Mouse (Mus musculus) right cerebral cortex, postnatal 10 days (tissue): Measurements from ENCODE around the gene Piezo1.

Source experiments
- DNase-seq, 2 experiments: peaks; one replicate each; pipeline ENCODE4 v3.0.0; 2021; ENCODE audit warnings: low spot score in 2 of 2

Piezo1 gene

GRCm38 (mm10) chr8:122571153-122571552 lies 20.0 kb upstream of the Piezo1 start:
- no peak for DNase-seq

GRCm38 (mm10) chr8:122569996-122570395 lies 18.9 kb upstream of the Piezo1 start:
- DNase-seq, result no peak

- DNase-seq, result no peak
Observed at GRCm38 (mm10) chr8:122569329-122569728, 18.2 kb upstream of the Piezo1 start.

GRCm38 (mm10) chr8:122568881-122569309 lies 17.8 kb upstream of the Piezo1 start:
- peak in 1 of 2 experiments; percentile 40 for DNase-seq

GRCm38 (mm10) chr8:122568109-122568504 lies 17.0 kb upstream of the Piezo1 start:
- DNase-seq, result no peak

GRCm38 (mm10) chr8:122567361-122568108 lies 16.4 kb upstream of the Piezo1 start, which contains the start of gene Cdt1:
Gene Cdt1, plus strand, starts transcription at chr8:122568015.
- DNase-seq, result peak; percentile 97

- DNase-seq, result peak in 1 of 2 experiments; percentile 43
Observed at GRCm38 (mm10) chr8:122566766-122567165, 15.6 kb upstream of the Piezo1 start.

- no peak for DNase-seq
Observed at GRCm38 (mm10) chr8:122564363-122565352, 13.5 kb upstream of the Piezo1 start.

GRCm38 (mm10) chr8:122561199-122561598 lies 10.1 kb upstream of the Piezo1 start:
- DNase-seq, result peak in 1 of 2 experiments; percentile 52

- no peak for DNase-seq
Observed at GRCm38 (mm10) chr8:122558671-122559349, 7.7 kb upstream of the Piezo1 start.

- DNase-seq, result no peak
Observed at GRCm38 (mm10) chr8:122557248-122558038, 6.3 kb upstream of the Piezo1 start.

- DNase-seq, result peak in 1 of 2 experiments; percentile 55
Observed at GRCm38 (mm10) chr8:122556030-122557009, 5.2 kb upstream of the Piezo1 start.

GRCm38 (mm10) chr8:122554786-122555185 lies 3.7 kb upstream of the Piezo1 start:
- peak; percentile 89 to 90 for DNase-seq

GRCm38 (mm10) chr8:122550995-122551264 lies 199 bp downstream of the Piezo1 start:
- DNase-seq, result no peak

GRCm38 (mm10) chr8:122550234-122550994 lies 715 bp downstream of the Piezo1 start:
- DNase-seq, result peak in 1 of 2 experiments; percentile 42

GRCm38 (mm10) chr8:122548891-122549439 lies 2.2 kb downstream of the Piezo1 start:
- no peak for DNase-seq

- DNase-seq, result no peak
Observed at GRCm38 (mm10) chr8:122548331-122548730, 2.8 kb downstream of the Piezo1 start.

- peak in 1 of 2 experiments; percentile 52 for DNase-seq
Observed at GRCm38 (mm10) chr8:122547815-122548214, 3.3 kb downstream of the Piezo1 start.
